Mouse (Mus musculus): ENCODE measurements around the gene Dlgap3. TPM values are rescaled to one million over a fixed set of nuclear protein-coding genes. Genes with fewer than 3 reads are reported as not detected.

Dlgap3 gene
- total RNA-seq, 2 experiments from 2014 or later, result 0.22 to 0.26 TPM

GRCm38 (mm10) chr4:127174075-127174899 lies 5.3 kb downstream of the Dlgap3 start:
- DNase-seq, result no peak
- intact Hi-C loops (cut with DNase I), result no loop called here

GRCm38 (mm10) chr4:127174900-127175278 lies 5.9 kb downstream of the Dlgap3 start:
- intact Hi-C loops (cut with DNase I), result no loop called here
- DNase-seq, result no peak

- DNase-seq, result no peak
- intact Hi-C loops (cut with DNase I), result no loop called here
These were observed 9.0 kb downstream of the Dlgap3 start for GRCm38 (mm10) chr4:127177961-127178360.

GRCm38 (mm10) chr4:127178671-127179070 lies 9.7 kb downstream of the Dlgap3 start:
- no peak for DNase-seq
- intact Hi-C loops (cut with DNase I), result no loop called here

GRCm38 (mm10) chr4:127179469-127180449 lies 10.8 kb downstream of the Dlgap3 start:
- intact Hi-C loops (cut with DNase I), result no loop called here
- no peak for DNase-seq

- no peak for DNase-seq
- intact Hi-C loops (cut with DNase I), result no loop called here
These were observed 11.4 kb downstream of the Dlgap3 start for GRCm38 (mm10) chr4:127180450-127180840.

- intact Hi-C loops (cut with DNase I), result no loop called here
- DNase-seq, result no peak
These were observed 12.0 kb downstream of the Dlgap3 start for GRCm38 (mm10) chr4:127181010-127181409.

- no peak for DNase-seq
- intact Hi-C loops (cut with DNase I), result no loop called here
These were observed 14.9 kb downstream of the Dlgap3 start for GRCm38 (mm10) chr4:127183867-127184266.

- intact Hi-C loops (cut with DNase I), result no loop called here
These were observed 21.9 kb downstream of the Dlgap3 start for GRCm38 (mm10) chr4:127190921-127191320.

GRCm38 (mm10) chr4:127192704-127193103 lies 23.7 kb downstream of the Dlgap3 start:
- no peak for DNase-seq
- intact Hi-C loops (cut with DNase I), result no loop called here

More at GRCm38 (mm10) chr4:127190921-127191320, 21.9 kb downstream of the Dlgap3 start:
- DNase-seq, result no peak

- DNase-seq, result peak in 1 of 2 experiments; percentile 11
- intact Hi-C loops (cut with DNase I), result no loop called here
These were observed 24.6 kb downstream of the Dlgap3 start for GRCm38 (mm10) chr4:127193378-127194155.

GRCm38 (mm10) chr4:127194477-127195269 lies 25.7 kb downstream of the Dlgap3 start:
- intact Hi-C loops (cut with DNase I), result no loop called here
- DNase-seq, result no peak

GRCm38 (mm10) chr4:127198609-127199008 lies 29.6 kb downstream of the Dlgap3 start:
- no peak for DNase-seq

GRCm38 (mm10) chr4:127199406-127199805 lies 30.4 kb downstream of the Dlgap3 start:
- intact Hi-C loops (cut with DNase I), result no loop called here
- no peak for DNase-seq

More at GRCm38 (mm10) chr4:127198609-127199008, 29.6 kb downstream of the Dlgap3 start:
- intact Hi-C loops (cut with DNase I), result no loop called here

- intact Hi-C loops (cut with DNase I), result no loop called here
These were observed 31.2 kb downstream of the Dlgap3 start for GRCm38 (mm10) chr4:127200164-127200722.

GRCm38 (mm10) chr4:127200769-127201617 lies 32.0 kb downstream of the Dlgap3 start:
- peak; percentile 39 to 40 for DNase-seq
- intact Hi-C loops (cut with DNase I), result no loop called here

More at GRCm38 (mm10) chr4:127200164-127200722, 31.2 kb downstream of the Dlgap3 start:
- no peak for DNase-seq

- intact Hi-C loops (cut with DNase I), result no loop called here
- no peak for DNase-seq
These were observed 34.1 kb downstream of the Dlgap3 start for GRCm38 (mm10) chr4:127203081-127203480.

GRCm38 (mm10) chr4:127211318-127211717 lies 42.3 kb downstream of the Dlgap3 start:
- intact Hi-C loops (cut with DNase I), result no loop called here

More at GRCm38 (mm10) chr4:127211318-127211717, 42.3 kb downstream of the Dlgap3 start:
- DNase-seq, result no peak
